Mouse (Mus musculus) NIH3T3 (cell line): ENCODE measurements around the gene Golga5.
"Not testable (repeated sequence)": the region's sequence is repeated elsewhere in the genome, so short reads cannot be mapped to it uniquely, and the experiment has no call there.

ENCODE experiments used
- DNase-seq: peaks from one replicate; pipeline ENCODE4 v3.0.0-alpha.2; 2012; ENCODE audit warnings: low read depth

Gene Golga5

DNA sequence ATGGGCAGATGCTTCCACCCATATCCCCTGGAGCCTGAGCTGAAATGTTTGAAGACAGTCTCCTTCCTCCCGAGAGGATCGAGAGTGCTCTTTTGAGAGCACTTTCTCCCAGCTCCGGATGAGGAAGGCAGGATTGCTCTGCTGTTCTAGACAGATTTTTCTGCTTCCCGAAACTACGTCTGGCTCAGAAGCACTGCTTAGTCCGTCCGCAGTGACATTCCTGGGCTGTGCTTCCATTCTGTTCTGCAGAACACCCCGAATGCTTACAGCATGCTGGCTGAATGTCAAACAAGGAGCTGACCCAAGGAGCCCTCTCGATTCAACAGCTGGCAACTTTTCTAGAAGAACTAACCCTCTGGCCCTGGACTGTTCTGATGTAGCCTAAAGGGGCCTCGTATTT, 18.5 kb upstream of the Golga5 start:
- DNase-seq = peak; percentile 22

DNA sequence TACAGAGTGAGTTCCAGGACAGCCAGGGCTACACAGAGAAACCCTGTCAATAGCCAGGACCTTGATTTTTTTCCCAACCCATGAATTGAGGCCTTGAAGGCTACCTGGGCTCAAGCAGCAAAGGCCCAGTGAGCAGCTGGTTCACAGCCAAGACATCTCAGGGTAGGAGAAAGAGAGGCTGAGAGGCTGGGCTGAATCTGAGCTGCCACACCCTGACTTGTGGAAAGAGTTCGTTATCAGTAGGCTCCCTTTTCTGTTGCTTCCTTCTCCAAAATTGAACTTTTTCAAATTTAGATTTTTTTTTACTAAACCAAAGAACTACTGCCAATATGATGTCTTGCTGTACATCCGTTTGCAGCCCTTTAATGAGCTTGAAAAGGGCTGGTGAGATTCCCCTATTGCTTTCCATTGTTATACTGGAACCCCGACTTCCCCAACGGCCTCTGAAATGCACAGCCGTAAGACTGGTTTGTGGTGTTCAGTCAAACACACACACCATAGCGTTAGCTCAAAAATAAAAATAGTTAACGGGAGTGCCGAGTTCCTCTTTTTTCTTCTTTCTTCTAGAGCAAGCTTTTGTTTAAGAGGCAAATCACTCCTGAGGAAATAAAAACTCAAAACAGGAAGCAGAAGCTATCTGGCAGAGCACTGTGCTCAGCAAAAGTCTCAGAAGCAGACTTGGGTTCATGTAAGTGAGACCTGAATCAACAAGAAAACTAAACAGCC, 17.6 kb upstream of the Golga5 start:
- no peak for DNase-seq

- peak; percentile 79 for DNase-seq
These were observed 15.4 kb upstream of the Golga5 start for GRCm38 (mm10) chr12:102453581-102453980.

DNA sequence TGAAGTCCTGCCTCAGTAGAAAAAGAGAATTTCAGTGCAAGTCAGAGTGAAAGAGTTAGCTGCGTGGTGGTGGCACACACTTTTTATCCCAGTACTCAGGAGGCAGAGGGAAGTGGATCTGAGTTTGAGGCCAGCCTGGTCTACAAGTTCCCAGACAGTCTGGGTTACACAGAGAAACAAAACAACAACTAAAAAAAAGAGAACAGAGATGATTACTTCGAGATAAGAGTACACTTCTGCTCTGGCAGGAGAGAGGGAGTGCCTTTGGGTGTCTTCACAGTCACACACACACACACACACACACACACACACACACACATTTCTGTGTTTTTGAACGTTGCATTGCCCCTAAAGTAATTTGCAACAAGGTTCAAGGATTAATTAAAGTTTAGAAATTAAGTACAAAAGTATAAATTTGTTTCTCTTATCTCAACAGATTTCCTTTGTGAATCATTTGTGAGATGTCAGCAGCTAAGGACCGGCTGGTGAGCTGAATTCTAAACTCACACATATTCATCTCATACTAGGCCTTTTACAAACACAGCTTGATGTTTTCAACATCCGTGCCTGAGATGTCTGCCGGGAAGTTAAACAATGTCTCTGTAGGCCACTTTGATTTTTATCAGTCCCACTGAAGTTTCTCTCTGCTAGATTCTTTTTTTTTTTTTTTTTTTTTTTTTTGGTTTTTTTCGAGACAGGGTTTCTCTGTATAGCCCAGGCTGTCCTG, 12.3 kb upstream of the Golga5 start:
- DNase-seq = no peak

DNA sequence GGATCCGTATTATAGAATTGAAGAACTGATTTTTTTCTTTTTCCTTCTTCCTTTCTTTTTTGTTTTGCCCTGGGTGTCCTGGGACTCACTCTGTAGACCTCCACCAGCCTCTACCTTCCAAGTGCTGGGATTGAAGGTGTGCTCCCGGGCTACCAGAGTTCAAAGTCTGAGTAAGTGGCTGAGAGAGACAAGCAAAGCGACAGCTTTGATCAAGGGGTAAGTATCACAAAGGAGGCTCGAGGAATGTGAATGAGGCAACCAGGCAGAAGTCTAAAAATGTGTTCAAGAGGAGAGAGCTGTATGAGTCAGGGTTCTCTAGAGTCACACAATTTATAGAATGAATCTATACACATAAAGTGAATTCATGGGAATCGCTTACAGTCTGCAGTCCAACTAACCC, 8.9 kb upstream of the Golga5 start:
- DNase-seq = peak; percentile 41

DNA sequence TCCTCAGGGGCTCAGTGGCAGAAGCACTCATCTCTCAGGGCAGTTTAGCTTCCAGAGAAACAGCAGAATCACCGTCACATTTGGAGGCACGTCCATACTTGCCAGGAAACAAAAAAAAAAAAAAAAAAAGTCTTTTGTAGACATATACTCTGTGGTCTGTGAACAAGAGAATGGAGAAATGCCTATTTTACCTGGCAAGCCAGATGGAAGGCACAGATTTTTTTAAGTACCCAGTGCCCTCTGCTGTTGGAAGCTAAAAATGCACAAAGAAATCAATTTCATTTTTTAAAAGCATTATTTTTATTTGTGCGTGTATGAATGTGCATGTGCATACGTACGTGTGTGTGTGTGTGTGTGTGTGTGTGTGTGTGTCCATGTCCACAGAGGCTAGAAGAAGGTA, 7.8 kb upstream of the Golga5 start:
- DNase-seq = peak; percentile 78

- peak; percentile 24 for DNase-seq
These were observed 4.3 kb upstream of the Golga5 start for GRCm38 (mm10) chr12:102464650-102465049.

DNA sequence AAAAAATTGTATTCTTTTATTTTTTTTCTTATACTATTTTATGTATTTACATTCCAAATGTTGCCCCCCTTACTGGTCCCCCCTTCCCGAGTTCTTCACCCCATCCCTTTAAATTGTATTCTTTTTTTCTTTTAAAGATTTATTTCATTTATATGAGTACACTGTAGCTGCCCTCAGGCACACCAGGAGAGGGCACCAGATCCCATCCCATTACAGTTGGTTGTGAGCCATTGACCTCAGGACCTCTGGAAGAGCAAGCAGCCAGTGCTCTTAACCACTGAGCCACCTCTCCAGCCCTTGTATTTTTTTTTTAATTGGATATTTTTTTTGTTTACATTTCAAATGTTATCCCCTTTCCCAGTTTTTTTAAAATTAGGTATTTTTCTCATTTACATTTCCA, 799 bp upstream of the Golga5 start:
- no peak for DNase-seq

GRCm38 (mm10) chr12:102474411-102474810, 5.5 kb downstream of the Golga5 start:
- no peak for DNase-seq

- DNase-seq = no peak
These were observed 11.5 kb downstream of the Golga5 start for GRCm38 (mm10) chr12:102480481-102480880.

GRCm38 (mm10) chr12:102484946-102485345, 16.0 kb downstream of the Golga5 start:
- peak; percentile 25 for DNase-seq

GRCm38 (mm10) chr12:102491911-102492310, 23.0 kb downstream of the Golga5 start:
- no peak for DNase-seq

DNA sequence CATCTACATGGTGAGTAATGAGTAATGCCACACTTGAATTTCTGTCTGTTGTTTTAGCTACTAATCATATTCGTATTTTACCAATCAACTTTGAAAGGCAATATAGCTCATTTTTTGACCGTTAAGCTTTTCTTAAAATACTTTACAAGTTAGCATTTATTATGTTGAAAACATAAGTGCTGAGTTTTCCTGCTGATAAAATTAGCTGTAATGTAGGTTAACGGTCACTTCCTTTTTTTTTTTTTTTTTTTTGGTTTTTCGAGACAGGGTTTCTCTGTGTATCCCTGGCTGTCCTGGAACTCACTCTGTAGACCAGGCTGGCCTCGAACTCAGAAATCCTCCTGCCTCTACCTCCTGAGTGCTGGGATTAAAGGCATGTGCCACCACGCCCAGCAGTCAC, 26.8 kb downstream of the Golga5 start:
- not testable (repeated sequence) for DNase-seq

- DNase-seq = no peak
These were observed 29.0 kb downstream of the Golga5 start for GRCm38 (mm10) chr12:102497905-102498304.

GRCm38 (mm10) chr12:102498726-102499125, 29.8 kb downstream of the Golga5 start:
- DNase-seq = peak; percentile 66

GRCm38 (mm10) chr12:102499210-102499609, 30.3 kb downstream of the Golga5 start:
- no peak for DNase-seq

DNA sequence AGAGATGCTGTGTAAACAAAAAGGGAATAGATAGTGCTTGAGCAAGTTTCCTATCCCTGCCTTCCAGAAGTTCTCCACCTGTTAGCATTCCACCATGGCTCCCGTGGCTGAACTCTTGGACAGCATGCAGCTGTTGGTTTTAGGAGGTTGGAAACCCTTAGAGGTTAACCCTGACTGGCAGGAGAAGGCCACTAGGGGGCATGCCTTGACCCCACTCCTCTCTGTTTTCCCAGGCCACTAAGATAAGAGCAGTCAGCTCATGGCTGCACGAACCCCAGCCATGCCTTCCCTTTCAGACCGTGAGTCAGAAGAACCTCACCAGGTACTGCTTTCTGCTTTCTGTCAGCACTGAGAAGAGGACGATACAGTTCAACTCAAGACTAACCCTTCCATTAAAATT, 30.8 kb downstream of the Golga5 start:
- DNase-seq = no peak

DNA sequence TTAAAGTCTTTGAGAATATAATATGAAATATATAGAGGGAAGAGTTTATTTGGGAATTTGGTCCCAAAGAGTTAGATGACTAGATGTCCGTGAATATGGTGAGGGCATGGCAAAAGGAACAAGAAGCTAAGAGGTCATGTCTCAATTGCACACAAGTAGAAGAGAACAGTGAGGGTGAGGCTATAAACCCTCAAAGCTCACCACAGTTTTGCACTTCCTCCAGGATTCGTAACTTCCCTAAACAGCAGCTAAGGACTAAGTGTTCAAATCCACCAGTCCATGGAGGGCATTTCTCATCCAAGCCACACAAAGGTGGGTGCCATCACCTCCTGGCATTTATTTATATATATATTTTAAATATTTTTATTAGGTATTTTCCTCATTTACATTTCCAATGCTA, 32.1 kb downstream of the Golga5 start:
- DNase-seq = no peak

- no peak for DNase-seq
These were observed 33.1 kb downstream of the Golga5 start for GRCm38 (mm10) chr12:102501848-102502595.

DNA sequence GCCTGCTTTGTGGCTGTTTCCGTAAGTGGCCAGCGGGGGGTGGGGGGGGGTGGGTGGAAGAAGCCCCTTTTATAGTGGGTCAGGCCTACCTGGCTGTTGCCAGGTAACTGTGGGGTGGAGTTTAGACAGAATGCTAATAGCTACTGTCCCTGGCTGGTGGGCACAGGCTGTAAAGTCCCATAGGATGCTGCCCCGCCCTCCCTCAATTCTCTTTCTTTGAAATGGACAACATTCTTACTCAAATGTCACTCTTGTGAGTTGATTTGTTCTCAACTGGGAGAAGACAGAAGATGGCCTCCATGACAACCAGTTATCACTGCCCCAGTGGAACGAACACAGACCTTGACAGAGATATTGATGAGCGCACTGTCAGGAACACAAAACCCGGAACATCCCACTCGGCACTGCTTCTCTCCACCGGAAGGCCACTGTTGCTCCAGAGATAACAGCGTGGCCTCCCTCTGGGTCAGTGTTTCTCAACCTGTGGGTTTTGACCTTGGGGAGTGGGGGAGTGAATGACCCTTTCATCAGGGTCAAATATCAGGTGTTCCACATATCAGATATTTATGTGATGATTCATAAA, 36.3 kb downstream of the Golga5 start:
- no peak for DNase-seq

DNA sequence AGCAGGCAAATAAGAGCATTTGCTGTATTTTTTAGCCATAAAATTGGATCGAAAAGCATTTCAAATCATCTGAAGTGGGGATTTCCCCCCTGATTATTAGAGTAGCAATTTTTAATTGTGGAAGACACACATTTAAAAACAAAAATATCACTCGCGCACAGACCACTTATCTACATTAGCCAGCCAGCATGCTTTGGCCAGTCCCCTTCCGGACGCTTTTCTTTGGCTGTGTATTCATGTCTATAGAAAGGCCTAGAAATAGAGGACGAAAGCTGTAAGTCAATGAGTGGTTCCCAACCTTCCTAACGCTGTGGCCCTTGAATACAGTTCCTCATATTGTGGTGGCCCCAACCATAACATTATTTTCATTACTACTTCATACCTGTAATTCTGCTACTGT, 37.0 kb downstream of the Golga5 start:
- no peak for DNase-seq

DNA sequence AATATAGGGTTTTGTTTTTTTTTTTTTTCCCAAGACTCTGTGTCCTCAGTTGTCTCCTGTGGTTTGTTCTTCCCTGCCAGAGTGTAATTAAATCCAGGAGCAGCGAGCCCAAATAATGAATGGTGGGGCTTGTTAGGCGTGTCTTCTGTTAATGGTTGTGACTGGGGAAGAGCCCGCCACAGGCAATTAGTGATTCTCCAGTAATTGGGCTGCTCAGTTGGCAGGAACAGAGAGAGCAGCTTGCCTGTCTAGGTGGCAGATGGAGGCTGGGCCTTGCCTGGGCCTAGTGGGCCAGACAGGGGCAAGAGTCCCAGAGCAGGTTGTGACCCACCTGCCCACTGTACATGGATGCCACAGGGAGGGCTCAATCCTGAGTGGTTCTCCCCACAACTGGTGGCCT, 42.4 kb downstream of the Golga5 start:
- no peak for DNase-seq

GRCm38 (mm10) chr12:102514151-102514550, 45.2 kb downstream of the Golga5 start:
- no peak for DNase-seq
